Mouse (Mus musculus): ENCODE data around the gene Rap1a. TPM values are rescaled to one million over a fixed set of nuclear protein-coding genes. Genes with fewer than 3 reads are reported as not detected.

The Rap1a gene
- polyA plus RNA-seq, 1 experiment: 25.2 TPM

GRCm38 (mm10) chr3:105758098-105758497 lies 43.0 kb downstream of the Rap1a start:
- no peaks in the 10 kb centered on the region for H3K27me3 ChIP-seq (ENCODE audit: control insufficient read depth, insufficient read depth, insufficient read length)
- peaks cover 90% of the 10 kb centered on the region for H3K79me2 ChIP-seq (ENCODE audit: control insufficient read depth, insufficient read depth)
- no peak overlapping the region for H3ac ChIP-seq (ENCODE audit: control insufficient read depth, insufficient read length)
- no peak for TF ChIP-seq POLR2A (IDR thresholded peaks at IDR 0.05; ENCODE audit: insufficient read length, low read depth)
- H3K36me3 ChIP-seq (ENCODE audit: control insufficient read depth, insufficient read depth): no peaks in the 10 kb centered on the region
- H3K4me3 ChIP-seq: no peak overlapping the region
- H3K4me2 ChIP-seq (ENCODE audit: low read depth): no peak overlapping the region

GRCm38 (mm10) chr3:105757323-105758083 lies 43.6 kb downstream of the Rap1a start:
- Histone ChIP-seq H3K4me2 (ENCODE audit: low read depth) (no peak overlapping the region), H3K27me3 (ENCODE audit: control insufficient read depth, insufficient read depth, insufficient read length) (no peaks in the 10 kb centered on the region), H3K36me3 (ENCODE audit: control insufficient read depth, insufficient read depth) (no peaks in the 10 kb centered on the region), H3ac (ENCODE audit: control insufficient read depth, insufficient read length) (no peak overlapping the region), H3K79me2 (ENCODE audit: control insufficient read depth, insufficient read depth) (peaks cover 90% of the 10 kb centered on the region), H3K4me3 (no peak overlapping the region)
- TF ChIP-seq TCF12 (IDR thresholded peaks at IDR 0.05; ENCODE audit: insufficient read depth, poor library complexity, severe bottlenecking): no peak
- no peak for TF ChIP-seq POLR2A (IDR thresholded peaks at IDR 0.05; ENCODE audit: insufficient read length, low read depth)
- no peak for TF ChIP-seq MYOG (IDR thresholded peaks at IDR 0.05; ENCODE audit: control insufficient read depth in 1 of 3, insufficient read depth in 1 of 3, insufficient read length in 2 of 3, low read depth in 2 of 3)
- TF ChIP-seq CEBPB (IDR thresholded peaks at IDR 0.05; ENCODE audit: insufficient read depth, poor library complexity, severe bottlenecking): no peak
- TF ChIP-seq MYOD1 (IDR thresholded peaks at IDR 0.05; ENCODE audit: control insufficient read depth in 1 of 3, insufficient read length in 2 of 3, low read depth in 2 of 3): no peak
- no peak for TF ChIP-seq SRF (IDR thresholded peaks at IDR 0.05; ENCODE audit: control insufficient read depth, insufficient read length, low read depth)
- TF ChIP-seq POLR2AphosphoS2 (IDR thresholded peaks at IDR 0.05; ENCODE audit: insufficient read length, low read depth): no peak
- no peak for TF ChIP-seq USF1 (IDR thresholded peaks at IDR 0.05; ENCODE audit: low read depth)
- no peak for TF ChIP-seq REST (IDR thresholded peaks at IDR 0.05; ENCODE audit: insufficient read depth, insufficient read length)
- TF ChIP-seq MAX (IDR thresholded peaks at IDR 0.05; ENCODE audit: low read depth): no peak
- TF ChIP-seq E2F4 (IDR thresholded peaks at IDR 0.05; ENCODE audit: insufficient read depth): no peak
- no peak for TF ChIP-seq TCF3 (IDR thresholded peaks at IDR 0.05; ENCODE audit: insufficient read length, low read depth)

- Histone ChIP-seq H3K79me2 (ENCODE audit: control insufficient read depth, insufficient read depth) (peaks cover 84% of the 10 kb centered on the region), H3K4me2 (ENCODE audit: low read depth) (no peak overlapping the region), H3ac (ENCODE audit: control insufficient read depth, insufficient read length) (no peak overlapping the region), H3K4me3 (no peak overlapping the region), H3K36me3 (ENCODE audit: control insufficient read depth, insufficient read depth) (no peaks in the 10 kb centered on the region), H3K27me3 (ENCODE audit: control insufficient read depth, insufficient read depth, insufficient read length) (no peaks in the 10 kb centered on the region)
- TF ChIP-seq E2F4 (IDR thresholded peaks at IDR 0.05; ENCODE audit: insufficient read depth): no peak
- no peak for TF ChIP-seq TCF12 (IDR thresholded peaks at IDR 0.05; ENCODE audit: insufficient read depth, poor library complexity, severe bottlenecking)
- TF ChIP-seq CEBPB (IDR thresholded peaks at IDR 0.05; ENCODE audit: insufficient read depth, poor library complexity, severe bottlenecking): no peak
- TF ChIP-seq POLR2A (IDR thresholded peaks at IDR 0.05; ENCODE audit: insufficient read length, low read depth): no peak
- TF ChIP-seq USF1 (IDR thresholded peaks at IDR 0.05; ENCODE audit: low read depth): no peak
- TF ChIP-seq MYOD1 (IDR thresholded peaks at IDR 0.05; ENCODE audit: control insufficient read depth in 1 of 3, insufficient read length in 2 of 3, low read depth in 2 of 3): no peak
- TF ChIP-seq MAX (IDR thresholded peaks at IDR 0.05; ENCODE audit: low read depth): no peak
- TF ChIP-seq TCF3 (IDR thresholded peaks at IDR 0.05; ENCODE audit: insufficient read length, low read depth): no peak
- TF ChIP-seq POLR2AphosphoS2 (IDR thresholded peaks at IDR 0.05; ENCODE audit: insufficient read length, low read depth): no peak
- no peak for TF ChIP-seq MYOG (IDR thresholded peaks at IDR 0.05; ENCODE audit: control insufficient read depth in 1 of 3, insufficient read depth in 1 of 3, insufficient read length in 2 of 3, low read depth in 2 of 3)
- TF ChIP-seq SRF (IDR thresholded peaks at IDR 0.05; ENCODE audit: control insufficient read depth, insufficient read length, low read depth): no peak
- TF ChIP-seq REST (IDR thresholded peaks at IDR 0.05; ENCODE audit: insufficient read depth, insufficient read length): no peak
Measured at GRCm38 (mm10) chr3:105756505-105756904, 44.6 kb downstream of the Rap1a start.

- H3ac ChIP-seq (ENCODE audit: control insufficient read depth, insufficient read length): no peak overlapping the region
- H3K4me2 ChIP-seq (ENCODE audit: low read depth): no peak overlapping the region
- no peak overlapping the region for H3K4me3 ChIP-seq
- no peaks in the 10 kb centered on the region for H3K36me3 ChIP-seq (ENCODE audit: control insufficient read depth, insufficient read depth)
- no peaks in the 10 kb centered on the region for H3K27me3 ChIP-seq (ENCODE audit: control insufficient read depth, insufficient read depth, insufficient read length)
- no peak for TF ChIP-seq TCF12 (IDR thresholded peaks at IDR 0.05; ENCODE audit: insufficient read depth, poor library complexity, severe bottlenecking)
- TF ChIP-seq CEBPB (IDR thresholded peaks at IDR 0.05; ENCODE audit: insufficient read depth, poor library complexity, severe bottlenecking): no peak
- TF ChIP-seq MYOD1 (IDR thresholded peaks at IDR 0.05; ENCODE audit: control insufficient read depth in 1 of 3, insufficient read length in 2 of 3, low read depth in 2 of 3): no peak
- peaks cover 76% of the 10 kb centered on the region for H3K79me2 ChIP-seq (ENCODE audit: control insufficient read depth, insufficient read depth)
Measured at GRCm38 (mm10) chr3:105755123-105755522, 46.0 kb downstream of the Rap1a start.

GRCm38 (mm10) chr3:105754184-105754583 lies 47.0 kb downstream of the Rap1a start:
- H3K27me3 ChIP-seq (ENCODE audit: control insufficient read depth, insufficient read depth, insufficient read length): no peaks in the 10 kb centered on the region
- H3K79me2 ChIP-seq (ENCODE audit: control insufficient read depth, insufficient read depth): peaks cover 68% of the 10 kb centered on the region
- TF ChIP-seq USF1 (IDR thresholded peaks at IDR 0.05; ENCODE audit: low read depth) (no peak), MAX (IDR thresholded peaks at IDR 0.05; ENCODE audit: low read depth) (no peak), TCF3 (IDR thresholded peaks at IDR 0.05; ENCODE audit: insufficient read length, low read depth) (no peak), TCF12 (IDR thresholded peaks at IDR 0.05; ENCODE audit: insufficient read depth, poor library complexity, severe bottlenecking) (no peak), CEBPB (IDR thresholded peaks at IDR 0.05; ENCODE audit: insufficient read depth, poor library complexity, severe bottlenecking) (no peak), E2F4 (IDR thresholded peaks at IDR 0.05; ENCODE audit: insufficient read depth) (no peak), POLR2A (IDR thresholded peaks at IDR 0.05; ENCODE audit: insufficient read length, low read depth) (no peak), SRF (IDR thresholded peaks at IDR 0.05; ENCODE audit: control insufficient read depth, insufficient read length, low read depth) (no peak), POLR2AphosphoS2 (IDR thresholded peaks at IDR 0.05; ENCODE audit: insufficient read length, low read depth) (no peak), MYOG (IDR thresholded peaks at IDR 0.05; ENCODE audit: control insufficient read depth in 1 of 3, insufficient read depth in 1 of 3, insufficient read length in 2 of 3, low read depth in 2 of 3) (no peak), REST (IDR thresholded peaks at IDR 0.05; ENCODE audit: insufficient read depth, insufficient read length) (no peak), MYOD1 (IDR thresholded peaks at IDR 0.05; ENCODE audit: control insufficient read depth in 1 of 3, insufficient read length in 2 of 3, low read depth in 2 of 3) (no peak)
- no peak overlapping the region for H3ac ChIP-seq (ENCODE audit: control insufficient read depth, insufficient read length)
- H3K4me3 ChIP-seq: no peak overlapping the region
- H3K4me2 ChIP-seq (ENCODE audit: low read depth): no peak overlapping the region
- no peaks in the 10 kb centered on the region for H3K36me3 ChIP-seq (ENCODE audit: control insufficient read depth, insufficient read depth)
